Mouse (Mus musculus) CH12.LX (cell line): Measurements from ENCODE around the gene Slc34a1.

Experiments used
- CHD1 ChIP-seq: IDR thresholded peaks from 2 replicates; pipeline ENCODE4 v1.6.1; 2012; ENCODE audit warnings: low read depth, low read length, improper control_type of control experiment, inconsistent platforms
- CTCF ChIP-seq, 2 experiments: IDR thresholded peaks in 1 of 2; conservative IDR thresholded peaks in 1 of 2; 2 replicates each; pipeline ENCODE4 v1.5.1; 2011 to 2012; ENCODE audit warnings: low read depth in 2 of 2, low read length in 2 of 2, improper control_type of control experiment in 1 of 2, inconsistent platforms in 1 of 2, mild to moderate bottlenecking in 1 of 2, moderate library complexity in 1 of 2
- E2F4 ChIP-seq: IDR thresholded peaks from 2 replicates; pipeline ENCODE4 v1.6.1; 2011; ENCODE audit warnings: low read depth, low read length, improper control_type of control experiment; ENCODE audit not compliant: insufficient replicate concordance
- EP300 ChIP-seq: IDR thresholded peaks from 2 replicates; pipeline ENCODE4 v1.6.1; 2011; ENCODE audit warnings: low read length, improper control_type of control experiment
- KAT2A ChIP-seq: IDR thresholded peaks from 2 replicates; pipeline ENCODE4 v1.6.1; 2012; ENCODE audit warnings: low read length, improper control_type of control experiment, inconsistent platforms; ENCODE audit not compliant: insufficient replicate concordance
- MAFK ChIP-seq: IDR thresholded peaks from 2 replicates; pipeline ENCODE4 v1.6.1; 2011; ENCODE audit warnings: low read length, improper control_type of control experiment; ENCODE audit not compliant: insufficient replicate concordance
- MAX ChIP-seq: IDR thresholded peaks from 2 replicates; pipeline ENCODE4 v1.6.1; 2011; ENCODE audit warnings: low read length, improper control_type of control experiment
- POLR2A ChIP-seq: IDR thresholded peaks from 2 replicates; pipeline ENCODE4 v1.6.1; 2011; ENCODE audit warnings: low read depth, mild to moderate bottlenecking, improper control_type of control experiment, low read length
- TCF12 ChIP-seq: IDR thresholded peaks from 2 replicates; pipeline ENCODE4 v1.6.1; 2014; ENCODE audit warnings: low read depth, mild to moderate bottlenecking, inconsistent platforms, low read length, improper control_type of control experiment
- ZNF384 ChIP-seq: IDR thresholded peaks from 2 replicates; pipeline ENCODE4 v1.6.1; 2012; ENCODE audit warnings: low read depth, low read length, improper control_type of control experiment, inconsistent platforms

- TF ChIP-seq CHD1: no peak
- no peak for TF ChIP-seq EP300
- no peak for TF ChIP-seq POLR2A
- no peak for TF ChIP-seq MAX
- no peak for TF ChIP-seq ZNF384
- TF ChIP-seq CTCF (conservative IDR thresholded peaks at IDR 0.05 in 1 of 2, IDR thresholded peaks at IDR 0.05 in 1 of 2; ENCODE audit: low read depth in 2 of 2, low read length in 2 of 2): no peak
- no peak for TF ChIP-seq MAFK
- no peak for TF ChIP-seq TCF12
- no peak for TF ChIP-seq KAT2A
- no peak for TF ChIP-seq E2F4
These were observed 7.3 kb upstream of the Slc34a1 start for GRCm38 (mm10) chr13:55390644-55391043.
